Mouse (Mus musculus) gastrocnemius, postnatal 10 days (tissue): ENCODE results near the gene Ccdc177. TPM values are rescaled to one million over a fixed set of nuclear protein-coding genes. Genes with fewer than 3 reads are reported as not detected.

Experiments used
- DNase-seq: peaks from one replicate; pipeline ENCODE4 v3.0.0; 2021; ENCODE audit warnings: mixed read lengths
- total RNA-seq, 2 experiments: library from RNA; stranded (reverse); gene quantifications; 2 replicates each; pipeline ENCODE4 v1.2.3; 2021

Gene Ccdc177
- total RNA-seq, 2 experiments from 2014 or later, result 0.07 to 0.09 TPM

DNA sequence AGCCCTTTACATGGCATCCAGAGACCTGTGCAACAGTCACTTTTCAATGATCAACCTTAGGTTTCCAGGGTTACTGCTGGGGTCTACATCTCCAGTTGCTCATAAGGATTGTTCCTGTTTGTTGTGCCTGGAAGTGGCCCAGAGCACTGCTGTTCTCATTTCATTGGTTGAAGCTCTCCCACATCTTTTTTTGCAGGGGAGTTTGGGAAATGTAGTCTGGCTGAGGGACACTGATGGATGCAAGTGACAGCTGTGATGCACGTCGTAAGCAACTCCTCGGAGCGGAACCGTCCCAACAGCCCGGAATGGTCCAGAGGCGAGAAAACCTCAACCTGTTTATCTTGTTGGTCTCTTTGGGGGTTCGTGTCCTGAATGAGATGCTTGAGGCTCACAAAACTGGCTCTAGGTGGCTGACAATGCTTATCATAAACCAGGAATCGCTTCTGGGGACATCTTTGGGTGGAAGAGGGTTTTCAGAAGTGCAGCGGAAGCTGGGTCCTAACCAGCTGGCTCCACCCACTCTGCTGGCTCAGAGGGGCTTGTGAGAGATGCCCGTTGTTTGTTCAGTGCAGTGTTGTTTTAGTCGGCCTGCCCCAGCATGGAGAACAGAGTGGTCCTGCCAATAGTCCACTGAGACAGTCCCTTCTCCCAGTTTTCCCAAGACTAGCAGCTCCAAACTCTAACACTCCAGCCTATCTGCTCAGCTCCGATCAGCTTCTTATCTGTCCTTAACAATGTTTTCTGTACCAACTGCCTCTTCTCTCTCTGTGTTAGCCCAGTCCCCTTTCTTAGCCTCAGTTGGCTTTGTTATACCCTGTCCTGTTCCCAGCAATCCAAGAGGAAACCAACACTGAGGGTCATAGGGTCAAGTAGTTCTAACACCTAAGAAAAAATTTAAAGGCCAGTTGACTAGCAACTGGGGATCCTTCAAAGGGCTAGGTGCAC is 25.7 kb downstream of the Ccdc177 start:
- DNase-seq, result no peak

DNA sequence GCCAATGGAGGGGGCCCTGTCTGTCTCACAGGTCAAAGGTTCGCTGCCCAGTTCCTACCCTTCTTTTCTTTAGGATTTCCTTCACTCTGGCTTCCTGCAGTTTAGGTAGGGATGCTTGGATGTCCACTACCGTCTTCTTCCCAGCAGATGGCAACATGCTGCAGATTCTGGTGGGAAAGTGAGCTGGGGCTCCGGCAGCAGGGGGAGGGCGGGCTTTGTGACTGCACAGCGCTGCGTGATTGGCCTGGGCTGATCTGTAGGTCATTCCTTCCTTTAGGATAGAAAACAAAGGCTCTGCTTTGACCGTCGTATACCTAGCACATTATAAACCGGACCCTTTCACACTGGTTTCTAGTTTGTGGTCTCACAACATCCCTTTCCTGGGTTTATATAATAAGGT is 29.9 kb downstream of the Ccdc177 start:
- peak; percentile 50 for DNase-seq

DNA sequence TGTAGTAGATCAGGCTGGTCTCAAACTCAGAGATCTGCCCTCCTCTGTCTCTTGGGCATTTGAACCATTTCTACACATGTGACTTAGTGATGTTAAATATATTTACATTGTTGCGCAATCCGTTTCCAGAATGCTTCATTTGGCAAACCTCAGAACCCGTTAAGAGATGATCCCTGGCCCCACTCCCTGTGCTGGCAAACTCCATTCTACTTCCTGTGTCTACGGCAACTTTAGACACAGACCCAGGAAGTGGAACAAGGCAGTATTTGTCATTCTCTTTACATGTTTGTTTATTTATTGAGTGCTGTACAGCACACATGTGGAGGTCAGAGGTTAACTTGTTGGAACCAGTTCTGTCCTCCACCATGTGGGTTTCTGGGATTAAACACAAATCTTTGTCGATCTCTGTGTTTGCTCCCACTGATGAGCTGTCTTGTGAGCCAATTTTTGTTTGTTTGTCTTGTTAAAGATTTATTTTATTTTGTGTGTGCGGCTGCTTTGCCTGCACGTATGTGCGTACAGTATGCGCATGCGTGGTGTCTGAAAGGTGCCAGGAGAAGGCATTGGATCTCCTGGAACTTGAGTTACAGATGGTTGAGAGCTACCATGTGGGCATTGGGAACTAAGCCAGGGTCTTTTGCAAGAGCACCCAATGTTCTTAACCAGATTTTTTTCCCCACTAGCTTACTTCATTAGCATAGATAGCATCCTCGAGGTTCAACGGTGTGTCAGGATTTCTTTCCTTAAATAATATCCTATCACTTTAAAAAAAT is 30.5 kb downstream of the Ccdc177 start:
- DNase-seq, result no peak

DNA sequence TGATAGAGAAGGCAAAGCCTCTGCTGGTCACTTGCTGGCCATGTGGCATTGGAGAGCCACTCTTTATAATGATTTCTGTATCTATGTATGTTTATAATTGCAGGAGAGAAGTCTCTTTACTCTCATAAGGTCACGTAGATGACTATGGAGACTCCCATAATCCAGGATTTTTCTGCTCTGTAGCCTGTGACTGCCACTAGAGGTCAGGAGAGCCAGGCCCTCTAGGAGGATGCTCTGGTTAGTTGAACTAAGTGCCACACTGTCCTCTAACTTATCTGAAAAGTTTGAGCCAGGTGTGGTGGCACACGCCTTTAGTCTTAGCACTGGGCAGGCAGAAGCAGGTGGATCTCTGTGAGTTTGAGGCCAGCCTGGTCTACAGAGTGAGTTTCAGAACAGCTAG is 31.7 kb downstream of the Ccdc177 start:
- no peak for DNase-seq

DNA sequence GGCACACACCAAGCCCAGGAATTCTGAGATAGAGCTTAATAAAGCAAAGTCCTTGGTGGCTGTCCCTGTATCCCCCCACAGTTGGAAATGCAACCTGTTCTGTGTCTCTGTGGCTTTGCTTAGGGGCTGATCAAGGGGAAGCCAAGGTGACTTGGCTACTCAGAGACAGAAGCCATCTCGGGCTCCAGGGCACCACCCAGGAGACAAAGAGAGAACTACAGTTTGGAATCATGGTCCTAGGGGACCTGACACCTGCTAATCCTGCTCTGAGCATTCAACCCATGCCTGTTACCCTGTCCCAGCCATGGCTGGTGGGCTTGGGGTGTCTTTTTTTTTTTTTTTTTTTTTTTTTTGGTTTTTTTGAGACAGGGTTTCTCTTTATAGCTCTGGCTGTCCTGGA is 32.3 kb downstream of the Ccdc177 start:
- DNase-seq, result no peak

DNA sequence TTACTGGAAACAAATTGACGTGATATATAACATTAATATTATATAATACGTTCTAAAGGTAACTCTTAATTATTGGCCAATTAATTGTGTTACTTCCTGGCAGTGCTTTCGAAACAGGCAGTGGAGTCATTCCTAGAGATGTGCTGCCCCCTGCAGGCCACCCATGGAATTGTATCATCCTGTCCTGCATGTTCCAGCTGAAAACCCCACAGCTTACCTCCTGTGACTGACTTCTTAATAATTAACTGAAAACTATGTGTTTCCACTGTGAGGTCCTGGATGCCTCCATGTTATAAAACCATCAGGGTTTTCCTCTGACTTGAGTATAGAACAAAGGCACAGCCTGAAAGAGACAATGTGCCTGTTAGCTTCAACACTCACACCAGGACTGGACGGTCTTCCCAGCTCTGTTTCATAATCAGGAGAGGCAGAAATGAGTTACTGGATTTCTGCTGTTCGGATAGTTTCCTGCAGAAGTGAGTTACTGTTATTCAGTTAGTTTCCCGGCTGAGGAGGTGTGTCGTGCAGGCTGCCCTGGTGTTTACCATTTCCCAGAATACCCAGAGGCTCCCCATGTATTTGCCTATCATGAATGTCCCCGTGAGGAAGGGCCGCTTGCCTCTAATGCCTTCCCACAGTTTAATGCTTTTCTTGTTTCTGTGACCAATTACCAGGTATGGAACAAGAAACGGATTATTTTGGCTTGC is 35.5 kb downstream of the Ccdc177 start:
- DNase-seq, result peak; percentile 91

DNA sequence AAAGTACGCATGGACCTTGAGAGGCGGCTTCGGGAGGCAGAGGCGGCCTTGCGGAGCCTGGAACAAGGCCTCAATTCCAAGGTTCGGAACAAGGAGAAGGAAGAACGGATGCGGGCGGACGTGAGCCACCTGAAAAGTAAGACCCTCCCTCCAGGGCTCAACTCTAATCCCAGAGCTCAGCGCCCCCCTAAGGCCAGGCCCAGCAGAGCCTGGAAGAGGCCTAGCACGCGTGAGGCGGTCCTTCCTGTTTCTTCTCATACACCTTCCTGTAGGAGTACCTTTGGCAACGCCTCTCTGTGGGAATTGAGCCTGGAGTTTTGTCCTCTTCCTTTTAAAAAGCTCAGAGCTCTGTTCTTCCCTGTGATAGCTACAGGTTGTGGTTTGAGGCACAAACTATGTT is 39.0 kb downstream of the Ccdc177 start:
- no peak for DNase-seq

DNA sequence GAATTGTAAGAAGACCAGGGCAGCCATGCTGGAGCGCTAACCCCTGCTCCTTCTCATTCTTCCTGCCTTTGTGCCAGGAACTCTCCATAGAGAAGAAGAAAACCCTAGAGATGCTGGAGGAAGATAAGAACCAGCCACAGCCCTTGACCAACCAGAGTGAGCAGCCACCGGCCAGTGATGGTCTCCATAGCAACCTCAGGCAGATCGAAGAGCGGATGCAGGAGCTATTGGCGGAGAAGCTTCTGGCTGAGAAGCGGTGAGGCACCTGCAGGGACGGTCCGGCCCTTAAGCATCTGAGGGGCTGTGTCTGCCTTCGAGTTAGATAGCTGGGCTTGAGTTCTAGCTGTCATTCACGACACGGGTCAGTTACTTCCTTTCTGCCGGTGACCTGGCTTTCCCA is 40.0 kb downstream of the Ccdc177 start:
- DNase-seq, result no peak

DNA sequence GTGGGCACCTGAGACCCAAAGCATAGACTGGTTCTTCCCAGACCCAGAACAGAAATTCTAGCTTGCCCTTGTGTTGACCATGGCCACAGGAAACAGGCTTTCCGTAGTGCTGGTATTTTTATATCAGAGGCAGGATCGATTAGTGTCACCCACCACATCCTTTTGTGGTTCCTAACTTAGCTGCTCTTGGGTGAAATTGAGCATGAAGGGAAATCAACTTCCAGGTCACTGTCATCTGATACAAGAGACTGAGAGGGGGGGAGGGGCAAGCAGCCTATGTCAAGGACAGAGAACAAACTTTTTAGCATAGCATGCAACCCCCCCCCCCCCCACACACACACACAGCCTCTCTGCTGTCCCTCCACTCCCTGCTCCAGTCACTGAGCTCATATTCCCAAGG is 41.3 kb downstream of the Ccdc177 start:
- no peak for DNase-seq

DNA sequence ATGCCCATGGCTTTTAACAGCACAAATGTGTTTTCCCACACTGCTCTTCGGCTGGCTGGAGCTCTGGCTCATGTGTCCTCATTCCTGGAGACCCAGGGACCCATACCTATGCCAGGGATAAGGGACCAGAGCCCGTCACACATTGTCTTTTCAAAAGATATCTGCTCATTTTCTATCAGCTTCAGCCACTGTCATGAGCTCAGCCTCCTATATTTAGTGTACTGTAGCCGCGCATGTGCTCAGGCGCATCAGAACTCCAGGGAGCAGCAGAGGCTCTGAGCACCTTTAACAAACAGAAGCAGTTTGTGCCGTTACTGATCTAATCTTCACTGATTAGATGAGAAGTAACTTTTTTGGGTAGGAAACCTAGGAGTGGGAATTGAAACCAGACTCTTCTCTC is 44.6 kb downstream of the Ccdc177 start:
- no peak for DNase-seq

DNA sequence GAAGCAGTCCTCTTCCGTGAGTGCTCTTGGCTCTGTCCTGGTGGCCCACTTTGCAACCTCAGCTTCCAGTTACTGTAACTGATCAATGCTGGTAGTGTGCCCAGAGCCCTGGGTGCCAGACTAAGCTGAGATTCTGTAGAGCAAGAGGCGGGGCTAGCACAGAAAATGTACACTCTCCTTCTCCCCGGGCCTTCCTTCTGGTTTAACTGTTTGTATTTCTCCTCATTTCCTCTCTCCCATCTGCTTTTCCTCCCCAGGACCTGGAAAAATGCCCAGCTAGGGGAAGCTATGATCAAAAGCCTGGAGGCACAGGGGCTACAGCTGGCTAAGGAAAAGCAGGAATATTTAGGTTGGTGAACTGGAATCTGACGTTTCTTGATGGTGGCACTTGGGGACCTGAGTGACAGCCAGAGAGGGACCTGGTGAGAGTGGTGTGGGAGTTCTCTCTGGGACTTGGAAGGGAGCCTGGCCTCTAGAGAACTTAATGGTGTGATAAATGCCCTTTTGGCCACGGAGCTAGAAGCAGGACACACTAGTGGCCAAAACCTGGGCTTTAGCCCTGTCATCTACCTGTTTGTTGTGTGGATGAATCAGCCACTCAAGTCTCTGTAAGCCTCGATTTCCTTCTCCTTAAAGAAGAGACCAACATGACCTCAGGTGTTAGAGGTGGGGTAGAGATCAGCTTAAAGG is 53.4 kb downstream of the Ccdc177 start:
- no peak for DNase-seq

DNA sequence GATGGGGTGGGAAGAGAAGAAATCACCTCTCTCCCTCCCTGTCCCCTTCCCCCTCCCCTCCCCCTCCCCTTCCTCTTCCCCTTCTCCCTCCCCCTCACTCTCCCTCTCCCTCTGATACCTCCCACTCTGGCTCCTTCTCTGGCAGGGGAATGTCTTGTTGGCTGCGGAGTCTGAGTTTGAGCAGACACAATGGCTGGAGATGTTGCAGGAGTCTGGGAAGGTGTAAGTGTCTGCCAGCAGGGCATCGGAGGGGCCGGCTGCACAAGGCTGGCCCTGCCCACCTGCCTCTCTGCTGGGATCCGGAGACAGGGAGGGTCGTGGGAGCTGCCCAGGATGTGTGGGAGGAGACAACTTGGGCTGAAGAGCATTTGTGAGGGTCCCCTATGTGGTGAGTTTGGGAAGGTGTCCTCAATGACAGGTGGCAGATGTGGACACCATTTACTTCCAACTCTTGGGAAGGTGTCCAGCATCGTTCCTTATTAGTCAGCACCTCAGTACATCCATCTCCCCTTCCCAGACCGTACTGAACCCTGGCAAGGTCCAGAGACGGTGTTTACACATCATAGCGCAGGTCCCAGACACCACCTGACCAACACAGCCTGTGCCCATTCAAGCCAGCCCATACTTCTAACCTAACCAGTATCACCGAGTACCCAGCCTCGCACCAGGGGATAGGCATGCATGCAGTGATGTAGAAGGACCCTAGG is 54.1 kb downstream of the Ccdc177 start:
- no peak for DNase-seq

Other genes with a start within 250 kb of the Ccdc177 start
- gene Galnt16, start 242.4 kb downstream of the Ccdc177 start, total RNA-seq, result 10 to 100 TPM; 15.9 to 20.7 TPM
- gene Slc39a9, start 116.8 kb downstream of the Ccdc177 start, total RNA-seq, result 10 to 100 TPM; 11.8 to 14.2 TPM
- 10 to 100 TPM; 36.9 to 44.7 TPM for gene Erh, start 116.3 kb downstream of the Ccdc177 start, total RNA-seq
- gene Plekhd1, start 68.1 kb downstream of the Ccdc177 start, total RNA-seq, result under 1 TPM; 0.21 to 0.43 TPM
- 10 to 100 TPM; 28.6 to 29.2 TPM for gene Susd6, start 29.8 kb upstream of the Ccdc177 start, total RNA-seq
- gene Srsf5, start 184.8 kb upstream of the Ccdc177 start, total RNA-seq, result 100 to 1,000 TPM; 157 to 190 TPM
- gene Slc10a1, start 208.0 kb upstream of the Ccdc177 start, total RNA-seq, result under 1 TPM in 1 of 2 experiments, not detected in 1; 0.41 TPM